Mouse (Mus musculus): Measurements from ENCODE around the gene Olfr1298.

Gene Olfr1298

GRCm38 (mm10) chr2:111649101-111649500 is at the start of gene Olfr1298:
Gene Olfr1298 (minus strand): TSS chr2:111649201.
- no peak for DNase-seq

GRCm38 (mm10) chr2:111661119-111661518 is 12.1 kb upstream of the Olfr1298 start, which contains the start of gene Olfr1299:
Gene Olfr1299 (plus strand): TSS chr2:111661419.
- DNase-seq: no peak

- DNase-seq: no peak
These were observed 22.6 kb downstream of the Olfr1298 start, which contains the start of gene Olfr1297 for GRCm38 (mm10) chr2:111626397-111626796. Gene Olfr1297 (minus strand): TSS chr2:111626497.
